Mouse (Mus musculus) liver, embryonic 14.5 days (tissue): ENCODE results near the gene Lpcat4. TPM values are rescaled to one million over a fixed set of nuclear protein-coding genes. Genes with fewer than 3 reads are reported as not detected.
A peak's percentile ranks its signal among the peaks of the same experiment; 100 is the strongest.

Experiments used
- ATAC-seq: fragments of 200-750 bp; cut with Nextera tagmentation; 2 replicates; pipeline ENCODE4 v1.8.0; 2017; ENCODE audit warnings: moderate number of reproducible peaks, mild to moderate bottlenecking, moderate library complexity; ENCODE audit not compliant: insufficient read depth
- DNase-seq, 3 experiments: peaks; one replicate each; pipeline ENCODE4 v3.0.0-alpha.2; 2012 to 2013; ENCODE audit warnings: low read depth in 3 of 3, low spot score in 3 of 3
- H3K27ac ChIP-seq: fragments of 300-500 bp; sonication (generic); 2 replicates; pipeline ENCODE4 v1.5.1; 2014; ENCODE audit warnings: moderate library complexity, mild to moderate bottlenecking, control low read depth, inconsistent platforms
- H3K27me3 ChIP-seq: fragments of 300-500 bp; sonication (generic); 2 replicates; pipeline ENCODE4 v1.6.1; 2014; ENCODE audit warnings: mild to moderate bottlenecking, low read length, moderate library complexity; ENCODE audit not compliant: control insufficient read depth, insufficient read depth
- H3K36me3 ChIP-seq: fragments of 300-500 bp; sonication (generic); replicated peaks from 2 replicates; pipeline ENCODE4 v1.6.1; 2014; ENCODE audit warnings: low read depth; ENCODE audit not compliant: control insufficient read depth, insufficient read depth
- H3K4me1 ChIP-seq, 2 experiments: fragments of 200-500 bp in 1 of 2; fragments of 300-500 bp in 1 of 2; sonication (generic) in 1 of 2; replicated peaks; 2 replicates each; pipeline ENCODE4 v1.6.1; 2012 to 2014; ENCODE audit warnings: antibody characterized with exemption in 1 of 2, inconsistent platforms in 1 of 2, low read length in 1 of 2; ENCODE audit not compliant: control insufficient read depth in 2 of 2, insufficient read depth in 2 of 2
- H3K4me2 ChIP-seq: fragments of 300-500 bp; sonication (generic); 2 replicates; pipeline ENCODE4 v1.6.1; 2014; ENCODE audit warnings: low read depth, mild to moderate bottlenecking, control low read depth, moderate library complexity
- H3K4me3 ChIP-seq, 2 experiments: fragments of 200-500 bp in 1 of 2; fragments of 300-500 bp in 1 of 2; sonication (generic) in 1 of 2; 2 replicates each; pipeline ENCODE4 v1.5.1; 2012 to 2014; ENCODE audit warnings: low read depth in 2 of 2, low read length in 2 of 2, mild to moderate bottlenecking in 2 of 2, control low read depth in 1 of 2, inconsistent platforms in 1 of 2, moderate library complexity in 1 of 2; ENCODE audit not compliant: insufficient read depth in 1 of 2
- H3K9ac ChIP-seq: fragments of 300-500 bp; sonication (generic); replicated peaks from 2 replicates; pipeline ENCODE4 v1.6.1; 2014; ENCODE audit warnings: mild to moderate bottlenecking, control low read depth, moderate library complexity
- H3K9me3 ChIP-seq: fragments of 300-500 bp; sonication (generic); 2 replicates; pipeline ENCODE4 v1.6.1; 2016; ENCODE audit warnings: low read length, mixed read lengths; ENCODE audit not compliant: control insufficient read depth
- CTCF ChIP-seq: IDR thresholded peaks from 2 replicates; pipeline ENCODE4 v1.5.1; 2016; ENCODE audit warnings: antibody characterized with exemption, low read depth, control low read depth
- EP300 ChIP-seq: IDR thresholded peaks from 2 replicates; pipeline ENCODE4 v1.6.1; 2016; ENCODE audit warnings: antibody characterized with exemption, low read depth
- WGBS: fragments of 180-500 bp; shearing (Covaris S2); extraction: QIAGEN DNeasy Blood & Tissue Kit; methylation state at CpG from one replicate; pipeline ENCODE4 v1.1.7; 2014; ENCODE audit not compliant: insufficient replicate concordance; 5-methylcytosine and 5-hydroxymethylcytosine counted together
- polyA plus RNA-seq, 2 experiments: library from polyadenylated mRNA; depleted of rRNA in 1 of 2; stranded (reverse) in 1 of 2; unstranded in 1 of 2; fragments of >200 nt; fragmentation: Nextera tagmentation in 1 of 2; extraction: Ambion mirVana in 1 of 2; gene quantifications; 2 replicates each; pipeline versions ENCODE4 v1.2.1 to v1.2.3; 2012 to 2014

Gene Lpcat4
- polyA plus RNA-seq, 2 experiments: 2.1 to 2.4 TPM

GRCm38 (mm10) chr2:112259241-112259962 lies 20.1 kb downstream of the Lpcat4 start, which contains the start of gene Nutm1:
Gene Nutm1, minus strand, starts transcription at chr2:112259291.
- 54% methylated on average over 10 of the region's 10 CpGs for WGBS
- Histone ChIP-seq H3K9ac (no peak within 1 kb of the TSS), H3K9me3 (no peaks in the 10 kb centered on the region), H3K4me3 (no peak within 1 kb of the TSS), H3K4me1 (peaks cover 5 to 7% of the 10 kb centered on the region in 2 experiments; a peak in 3 of 4 replicates), H3K27ac (no peak within 1 kb of the TSS), H3K27me3 (no peaks in the 10 kb centered on the region), H3K36me3 (no peaks in the 10 kb centered on the region), H3K4me2 (no peak within 1 kb of the TSS)
- ATAC-seq (no peak), DNase-seq (no peak)
- TF ChIP-seq EP300 (no peak), CTCF (peak; percentile 17; the same call in 1 of the 2 replicates)

DNA sequence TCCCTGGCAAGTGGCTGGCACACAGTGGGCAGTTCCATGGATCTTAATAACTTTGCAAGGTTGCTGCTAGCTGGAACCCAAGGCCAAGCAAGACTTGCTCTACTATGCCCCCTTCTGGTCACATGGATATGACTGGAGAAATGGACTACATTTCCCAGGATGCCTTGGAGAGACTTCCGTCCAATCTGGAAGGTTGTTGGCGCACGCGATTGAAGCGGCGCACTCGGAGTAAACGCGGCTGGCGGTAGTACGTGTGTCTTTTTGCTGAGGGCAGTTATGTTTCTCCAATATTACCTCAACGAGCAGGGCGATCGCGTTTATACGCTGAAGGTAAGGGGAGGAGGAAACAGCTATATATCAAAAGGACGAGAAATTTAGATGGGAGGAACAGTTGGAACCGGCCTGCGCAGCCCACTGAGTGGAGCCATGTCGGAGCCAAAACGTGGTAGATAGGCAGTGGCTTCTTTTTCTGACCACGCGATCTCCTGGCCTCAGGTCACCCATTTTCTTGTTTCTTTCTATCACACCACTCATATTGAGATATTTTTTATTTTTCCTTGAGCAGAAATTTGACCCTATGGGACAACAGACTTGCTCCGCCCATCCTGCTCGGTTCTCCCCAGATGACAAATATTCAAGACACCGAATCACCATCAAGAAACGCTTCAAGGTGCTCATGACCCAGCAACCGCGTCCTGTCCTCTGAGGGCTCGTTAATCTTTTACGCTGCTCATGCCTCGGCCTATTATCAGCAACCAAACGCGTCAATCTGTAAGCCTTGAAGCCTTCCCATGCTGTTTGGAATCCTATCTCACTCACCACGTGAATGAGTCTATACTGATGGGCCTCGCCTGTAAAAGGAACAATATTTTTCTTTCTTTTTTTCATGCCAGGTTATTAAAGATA lies 22.7 kb downstream of the Lpcat4 start, which contains the start of gene Nop10:
Gene Nop10, plus strand, starts transcription at position 179 of the 906 bp plus-strand sequence.
- peaks cover 10 to 19% of the 10 kb centered on the region in 2 experiments; a peak in 3 of 4 replicates for H3K4me1 ChIP-seq
- H3K9me3 ChIP-seq: no peaks in the 10 kb centered on the region
- peak within 1 kb of the TSS; percentile 73 for H3K27ac ChIP-seq
- H3K36me3 ChIP-seq: no peaks in the 10 kb centered on the region
- peak within 1 kb of the TSS; percentile 79 for H3K9ac ChIP-seq
- TF ChIP-seq EP300 (peak; percentile 24; the same call in 1 of the 2 replicates), CTCF (peak; percentile 95)
- peak; percentile 79 to 84 (median 80) for DNase-seq
- peak within 1 kb of the TSS; percentile 83 for H3K4me2 ChIP-seq
- ATAC-seq: peak; percentile 44
- H3K27me3 ChIP-seq: no peaks in the 10 kb centered on the region
- under 1% methylated on average over 36 of the region's 36 CpGs for WGBS
- H3K4me3 ChIP-seq: peak within 1 kb of the TSS; percentile 76 to 99

- Histone ChIP-seq H3K27me3 (no peaks in the 10 kb centered on the region), H3K9ac (peak overlapping the region; percentile 79), H3K36me3 (no peaks in the 10 kb centered on the region), H3K4me2 (peak overlapping the region; percentile 83), H3K4me3 (peak overlapping the region; percentile 76 to 99), H3K4me1 (peaks cover 10 to 20% of the 10 kb centered on the region in 2 experiments; a peak in 3 of 4 replicates), H3K9me3 (no peaks in the 10 kb centered on the region), H3K27ac (peak overlapping the region; percentile 73)
- ATAC-seq: no peak
- WGBS: 18% methylated on average over 4 of the region's 4 CpGs
- DNase-seq: peak in 1 of 3 experiments; percentile 36
- TF ChIP-seq EP300 (no peak), CTCF (peak; percentile 59)
Measured at GRCm38 (mm10) chr2:112262779-112263295, 23.6 kb downstream of the Lpcat4 start.

- H3K4me1 ChIP-seq: peaks cover 10 to 22% of the 10 kb centered on the region in 2 experiments; a peak in 3 of 4 replicates
- ATAC-seq: no peak
- H3K27ac ChIP-seq: no peak overlapping the region
- H3K4me3 ChIP-seq: no peak overlapping the region
- no peaks in the 10 kb centered on the region for H3K9me3 ChIP-seq
- no peak for TF ChIP-seq CTCF
- no peak for TF ChIP-seq EP300
- H3K36me3 ChIP-seq: no peaks in the 10 kb centered on the region
- no peak for DNase-seq
- peak overlapping the region; percentile 95 for H3K4me2 ChIP-seq
- WGBS: 59% methylated on average over 4 of the region's 4 CpGs
- H3K27me3 ChIP-seq: no peaks in the 10 kb centered on the region
- H3K9ac ChIP-seq: no peak overlapping the region
Measured at GRCm38 (mm10) chr2:112264364-112264763, 25.1 kb downstream of the Lpcat4 start.
